Mouse (Mus musculus) stomach, adult 2 months (tissue): ENCODE results near the gene Ctnna3. TPM values are rescaled to one million over a fixed set of nuclear protein-coding genes. Genes with fewer than 3 reads are reported as not detected.

Experiments used
- polyA plus RNA-seq: library from polyadenylated mRNA; depleted of rRNA; stranded (reverse); fragments of >200 nt; gene quantifications from 2 replicates; pipeline ENCODE4 v1.2.3, GENCODE M21; 2012; rRNA removed

Ctnna3 gene
- polyA plus RNA-seq: not detected in 2 replicates

GRCm38 (mm10) chr10:63429785-63430305, at the start of gene Ctnna3:
TSS of gene Ctnna3 (plus strand) at chr10:63430098.

GRCm38 (mm10) chr10:63381498-63382280, 48.2 kb upstream of the Ctnna3 start, which contains the start of gene Sirt1:
TSS of gene Sirt1 (minus strand) at chr10:63381704.

GRCm38 (mm10) chr10:63382372-63383279, 47.3 kb upstream of the Ctnna3 start, which contains the start of gene Dnajc12:
TSS of gene Dnajc12 (plus strand) at chr10:63382443.

GRCm38 (mm10) chr10:63421739-63422735, 7.9 kb upstream of the Ctnna3 start, which contains the start of gene Gm7075:
TSS of gene Gm7075 (minus strand) at chr10:63421789.

GRCm38 (mm10) chr10:63927334-63927733, 497.4 kb downstream of the Ctnna3 start, which contains the start of gene Gm10118:
TSS of gene Gm10118 (minus strand) at chr10:63927434.

GRCm38 (mm10) chr10:64089680-64090460, 660.0 kb downstream of the Ctnna3 start, which contains the start of gene Lrrtm3:
TSS of gene Lrrtm3 (minus strand) at chr10:64090277.

Other genes with a start within 250 kb of the Ctnna3 start
- 0.26 and 0.55 TPM in 2 replicates for gene Mypn, start 226.1 kb upstream of the Ctnna3 start, polyA plus RNA-seq
- gene Herc4, start 186.3 kb upstream of the Ctnna3 start, polyA plus RNA-seq: 2.4 and 3.6 TPM in 2 replicates
- 0.26 and 0.38 TPM in 2 replicates for gene Sirt1, start 48.4 kb upstream of the Ctnna3 start, polyA plus RNA-seq
- gene Dnajc12, start 47.7 kb upstream of the Ctnna3 start, polyA plus RNA-seq: 0.29 and 0.44 TPM in 2 replicates
- not detected in 2 replicates for gene Gm7075, start 8.3 kb upstream of the Ctnna3 start, polyA plus RNA-seq